Mouse (Mus musculus) gastrocnemius, postnatal 36 days (tissue): Measurements from ENCODE around the gene Mamdc2. TPM values are rescaled to one million over a fixed set of nuclear protein-coding genes. Genes with fewer than 3 reads are reported as not detected.

ENCODE experiments used
- DNase-seq, 2 experiments: peaks; one replicate each; pipeline ENCODE4 v3.0.0; 2022
- intact Hi-C: fragments of 180-260 bp; cut with DNase I; formaldehyde crosslinking; loops from one replicate; pipeline ENCODE4 v1.15.1; 2025
- total RNA-seq, 2 experiments: library from RNA; stranded (reverse); gene quantifications; 2 replicates each; pipeline ENCODE4 v1.2.3; 2021

Gene Mamdc2
- total RNA-seq, 2 experiments from 2014 or later: 0.89 to 0.92 TPM

DNA sequence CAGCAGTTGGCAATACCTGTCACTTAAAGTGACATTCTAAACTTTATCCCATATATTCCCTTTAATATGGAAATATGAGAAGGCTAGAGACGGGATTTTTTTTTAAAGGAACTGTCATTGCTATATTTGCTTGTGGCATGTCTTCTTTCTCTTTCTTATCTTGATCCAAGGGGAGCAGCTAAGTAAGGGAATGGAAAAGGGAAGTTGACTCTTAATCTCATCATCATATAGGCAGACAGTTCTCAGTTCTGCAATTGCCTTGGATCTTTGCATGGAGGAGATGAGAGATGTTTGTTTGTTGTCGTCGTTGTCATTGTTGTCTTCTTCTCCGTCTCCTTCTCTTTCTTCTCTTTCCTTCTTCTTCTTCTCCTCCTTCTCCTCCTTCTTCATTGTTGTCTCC lies 79.0 kb downstream of the Mamdc2 start:
- intact Hi-C loops: no loop called here
- no peak for DNase-seq

GRCm38 (mm10) chr19:23362006-23362405 lies 86.2 kb downstream of the Mamdc2 start:
- no peak for DNase-seq
- intact Hi-C loops: no loop called here

DNA sequence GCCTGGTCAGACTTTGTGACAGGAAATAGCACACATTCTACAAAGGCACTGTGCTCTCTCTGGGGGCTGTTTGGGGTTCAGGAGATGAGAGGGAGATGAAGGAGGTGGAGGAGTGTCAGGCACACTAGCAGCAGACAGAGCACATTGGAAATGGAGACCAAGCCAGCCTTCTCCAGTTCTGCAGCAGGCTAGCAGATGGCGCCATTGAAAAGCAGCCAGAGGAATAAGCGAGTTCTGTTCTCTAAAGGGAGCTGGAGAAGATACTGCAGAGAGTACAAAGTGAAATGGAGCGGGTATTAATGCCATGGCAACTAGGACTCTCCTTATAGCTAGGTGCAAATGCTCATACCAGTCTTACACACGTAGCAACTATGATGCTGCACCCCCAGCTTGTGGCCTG lies 87.1 kb downstream of the Mamdc2 start:
- DNase-seq: no peak
- intact Hi-C loops: no loop called here

- no peak for DNase-seq
- intact Hi-C loops: no loop called here
These were observed 87.7 kb downstream of the Mamdc2 start for GRCm38 (mm10) chr19:23360536-23360935.

GRCm38 (mm10) chr19:23357253-23357652 lies 91.0 kb downstream of the Mamdc2 start:
- intact Hi-C loops: no loop called here
- no peak for DNase-seq

- intact Hi-C loops: no loop called here
- no peak for DNase-seq
These were observed 93.5 kb downstream of the Mamdc2 start for GRCm38 (mm10) chr19:23354738-23355137.

- DNase-seq: no peak
- intact Hi-C loops: no loop called here
These were observed 94.3 kb downstream of the Mamdc2 start for GRCm38 (mm10) chr19:23353881-23354401.

DNA sequence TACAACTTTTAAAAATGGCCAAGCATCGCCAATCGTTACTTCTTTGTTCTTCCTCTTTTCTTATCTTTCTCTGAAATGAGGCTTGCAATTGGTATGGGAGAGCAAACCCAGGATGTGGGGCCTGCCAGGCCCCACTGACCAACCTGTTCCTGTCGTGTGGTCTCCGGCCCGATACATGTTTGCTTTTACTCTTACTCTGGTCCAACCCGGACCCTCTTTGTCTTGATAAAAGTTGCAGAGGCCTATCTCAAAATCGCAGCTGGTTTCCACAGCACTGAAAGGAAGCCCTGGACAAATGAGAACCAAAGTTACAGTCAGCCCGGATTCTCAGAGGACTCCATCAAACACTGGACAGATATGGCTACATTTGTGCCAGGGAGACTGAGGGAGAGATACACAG lies 95.1 kb downstream of the Mamdc2 start:
- DNase-seq: no peak
- intact Hi-C loops: no loop called here

GRCm38 (mm10) chr19:23351808-23352491 lies 96.3 kb downstream of the Mamdc2 start:
- intact Hi-C loops: no loop called here
- no peak for DNase-seq

- intact Hi-C loops: no loop called here
- DNase-seq: no peak
These were observed 98.3 kb downstream of the Mamdc2 start for GRCm38 (mm10) chr19:23349930-23350329.

DNA sequence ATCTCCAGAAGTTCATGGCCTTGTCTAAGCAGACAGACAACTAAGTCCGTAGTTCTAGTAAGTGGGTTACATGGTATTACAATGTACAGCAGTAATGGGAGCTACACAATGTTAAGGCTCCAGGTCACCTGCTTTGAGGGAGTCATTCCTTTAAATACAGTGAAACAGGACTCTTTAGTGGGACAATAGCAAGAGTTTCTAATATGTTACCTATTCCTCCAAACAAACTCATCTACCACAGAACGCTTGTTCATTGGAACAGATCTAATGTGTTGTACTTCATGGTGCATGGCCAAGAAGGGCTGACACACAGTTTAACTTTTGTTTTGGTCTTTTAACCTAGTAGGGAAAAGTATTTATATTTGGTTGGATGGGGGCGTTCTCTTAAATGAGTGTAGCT lies 105.5 kb downstream of the Mamdc2 start:
- no peak for DNase-seq
- intact Hi-C loops: no loop called here

DNA sequence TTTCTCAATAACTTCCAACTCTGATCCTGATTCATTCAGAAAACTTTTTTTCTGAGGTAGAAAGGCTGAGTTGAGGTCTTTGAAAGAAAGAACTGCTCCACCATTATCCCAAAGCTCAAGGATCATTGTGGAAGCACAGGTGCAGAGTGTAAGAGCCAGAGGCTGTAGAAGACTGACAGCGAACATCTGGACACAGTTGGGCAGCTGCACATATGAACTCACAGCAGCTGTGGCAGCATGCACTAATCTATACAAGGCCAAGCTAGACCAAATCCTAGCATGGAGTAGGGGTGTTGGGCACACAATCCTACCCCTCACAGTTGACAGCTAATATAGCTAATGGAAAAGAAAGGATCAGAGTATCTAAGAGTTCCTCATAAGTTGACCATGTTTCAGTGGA lies 115.4 kb downstream of the Mamdc2 start:
- intact Hi-C loops: no loop called here
- no peak for DNase-seq

DNA sequence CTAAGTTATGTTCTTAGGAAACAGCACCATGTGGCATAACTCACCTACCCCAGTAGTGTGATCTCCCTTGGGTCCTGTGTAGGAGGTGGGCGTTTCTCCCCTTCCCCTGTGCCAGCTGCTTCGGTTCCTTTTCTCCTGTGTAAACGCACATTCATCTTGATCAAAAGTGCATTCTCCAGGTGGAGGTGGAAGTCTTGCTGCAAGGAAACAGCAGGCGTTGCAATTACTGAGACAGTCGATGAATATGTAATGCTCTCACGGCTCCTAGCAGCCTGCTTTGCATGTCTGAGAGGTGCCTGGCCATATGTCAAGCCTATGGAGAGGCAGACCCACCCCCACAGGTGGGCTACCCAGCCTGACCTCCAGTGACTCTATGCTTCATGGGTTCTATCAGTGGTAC lies 117.4 kb downstream of the Mamdc2 start:
- intact Hi-C loops: no loop called here
- no peak for DNase-seq

- intact Hi-C loops: no loop called here
- DNase-seq: no peak
These were observed 118.9 kb downstream of the Mamdc2 start for GRCm38 (mm10) chr19:23329346-23329745.

- intact Hi-C loops: no loop called here
- no peak for DNase-seq
These were observed 121.1 kb downstream of the Mamdc2 start for GRCm38 (mm10) chr19:23327056-23327640.

DNA sequence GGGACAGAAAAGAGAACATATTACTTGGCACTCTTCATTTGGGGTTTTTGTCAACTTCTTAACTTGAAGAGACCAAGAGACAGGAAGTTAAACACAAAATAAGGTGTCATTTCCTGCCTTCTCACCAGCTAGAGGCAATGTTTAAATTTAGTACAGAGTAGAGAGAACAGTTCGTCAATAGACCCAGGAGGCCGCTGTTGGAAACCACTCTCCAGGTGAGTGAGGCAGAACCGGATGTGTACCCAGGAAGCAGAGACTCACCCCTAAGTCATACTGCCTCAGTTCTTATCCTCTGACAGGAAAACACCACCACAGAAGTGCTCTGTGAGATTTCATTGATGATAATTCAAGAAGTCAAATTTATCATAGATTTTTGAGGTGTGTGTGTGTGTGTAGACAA lies 125.1 kb downstream of the Mamdc2 start:
- intact Hi-C loops: no loop called here
- DNase-seq: no peak

GRCm38 (mm10) chr19:23317989-23318358 lies 130.3 kb downstream of the Mamdc2 start:
- no peak for DNase-seq
- intact Hi-C loops: no loop called here

GRCm38 (mm10) chr19:23317295-23317988 lies 130.8 kb downstream of the Mamdc2 start:
- intact Hi-C loops: no loop called here
- DNase-seq: no peak

- intact Hi-C loops: no loop called here
- no peak for DNase-seq
These were observed 131.4 kb downstream of the Mamdc2 start for GRCm38 (mm10) chr19:23316851-23317250.

DNA sequence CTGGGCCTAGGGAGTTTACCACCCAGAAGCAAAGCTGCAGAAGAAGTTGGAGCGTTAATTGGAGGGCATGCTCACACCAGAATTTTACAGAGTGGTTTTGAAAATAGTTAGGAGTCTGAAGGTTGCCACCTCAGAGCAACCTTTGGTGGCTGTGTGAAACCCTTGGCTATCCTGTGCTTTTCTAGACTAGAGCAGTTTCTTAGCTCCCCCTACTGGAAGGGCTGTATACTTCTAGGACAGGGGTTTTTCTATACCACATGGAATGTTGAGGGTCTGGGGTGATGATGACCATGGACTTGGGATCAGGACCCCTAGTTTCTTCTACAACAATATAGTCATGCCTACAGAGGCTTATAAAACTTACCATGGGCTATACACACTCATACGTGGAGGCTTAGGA lies 138.3 kb downstream of the Mamdc2 start:
- intact Hi-C loops: loop anchor here (10.0 kb wide), 1 partner anchor 395 kb away; no protein-coding TSS in a partner anchor
- no peak for DNase-seq

DNA sequence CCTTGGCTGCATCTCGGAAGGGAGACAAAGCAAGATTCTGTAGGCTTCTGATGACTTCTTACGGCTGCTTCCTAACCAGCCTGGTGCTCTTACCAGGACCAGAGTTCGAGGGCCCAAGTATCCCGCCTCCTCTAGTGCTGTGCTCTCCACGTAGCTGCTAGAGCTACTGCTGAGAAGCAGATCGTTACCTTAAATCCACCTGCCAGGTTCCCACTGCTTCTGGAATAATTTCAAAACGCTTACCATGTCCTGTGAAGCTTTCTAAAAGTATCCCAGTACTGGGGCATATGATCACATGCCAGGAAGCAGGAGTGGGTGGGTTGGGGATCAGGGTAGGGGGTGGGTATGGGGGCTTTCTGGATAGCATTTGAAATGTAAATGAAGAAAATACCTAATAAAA lies 141.6 kb downstream of the Mamdc2 start:
- intact Hi-C loops: loop anchor here (10.0 kb wide), 1 partner anchor 392 kb away; no protein-coding TSS in a partner anchor
- no peak for DNase-seq

DNA sequence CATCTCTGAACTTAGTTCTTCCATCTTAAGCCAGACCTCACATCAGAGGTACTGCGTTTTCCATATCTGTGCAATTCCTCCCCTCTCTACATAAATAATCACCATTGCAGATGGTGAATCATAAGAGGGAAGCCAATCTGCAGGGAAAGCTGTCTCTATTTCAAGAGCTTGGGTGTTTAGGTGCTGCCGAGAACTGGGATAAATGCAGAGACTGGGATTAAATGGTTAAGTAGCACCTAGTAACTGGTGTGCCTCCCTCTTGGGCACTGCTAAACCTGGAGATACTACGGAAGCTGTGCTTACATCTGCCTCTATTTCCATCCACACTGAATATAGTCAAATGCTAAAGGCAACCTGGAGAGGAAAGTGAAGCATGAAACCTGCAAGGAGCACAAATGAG lies 148.3 kb downstream of the Mamdc2 start:
- intact Hi-C loops: loop anchor here (10.0 kb wide), 1 partner anchor 385 kb away; no protein-coding TSS in a partner anchor
- no peak for DNase-seq
